Mouse (Mus musculus): ENCODE measurements around the gene Noto. TPM values are rescaled to one million over a fixed set of nuclear protein-coding genes. Genes with fewer than 3 reads are reported as not detected.

Gene Noto
- polyA plus RNA-seq, 2 experiments: not detected

DNA sequence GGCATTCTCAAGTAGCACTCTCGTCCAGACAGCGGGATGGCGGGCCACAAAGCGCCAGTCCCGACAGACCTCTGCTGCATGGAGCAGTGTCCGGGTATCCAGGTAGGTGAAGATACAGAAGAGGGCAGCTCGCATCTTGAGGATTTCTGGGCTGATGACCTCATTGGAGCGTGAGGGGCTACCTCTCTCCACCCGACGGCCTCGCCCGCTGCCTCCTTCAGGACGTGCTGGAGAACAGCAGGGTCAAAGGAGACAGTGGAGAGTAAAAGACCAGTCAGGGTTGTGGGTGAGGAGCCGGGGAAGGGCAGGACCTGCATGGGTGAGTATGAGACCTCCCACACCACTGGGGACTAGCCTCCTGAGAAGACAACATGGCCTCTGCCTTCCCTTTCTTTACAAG lies 54.7 kb downstream of the Noto start:
- WGBS (ENCODE audit: insufficient replicate concordance): 34% methylated on average over 14 of the region's 14 CpGs

More for the DNA sequence above, 54.7 kb downstream of the Noto start:
- Histone ChIP-seq H3K4me1 (replicated peaks; ENCODE audit: control insufficient read depth in 2 of 2, insufficient read depth in 2 of 2, low read length in 1 of 2) (no peaks in the 10 kb centered on the region), H3K9ac (replicated peaks) (no peak overlapping the region), H3K9me3 (ENCODE audit: control insufficient read depth, low read length) (no peaks in the 10 kb centered on the region), H3K4me3 (ENCODE audit: insufficient read depth in 1 of 2, low read depth in 2 of 2, low read length in 2 of 2) (no peak overlapping the region), H3K36me3 (replicated peaks; ENCODE audit: control insufficient read depth, insufficient read depth, low read depth) (no peaks in the 10 kb centered on the region), H3K27ac (no peak overlapping the region), H3K27me3 (ENCODE audit: control insufficient read depth, insufficient read depth, low read length) (peaks cover 3% of the 10 kb centered on the region; the same call in 1 of the 2 replicates), H3K4me2 (ENCODE audit: low read depth) (no peak overlapping the region)
- TF ChIP-seq CTCF (IDR thresholded peaks at IDR 0.05; ENCODE audit: low read depth) (no peak), EP300 (IDR thresholded peaks at IDR 0.05; ENCODE audit: low read depth) (no peak)
- ATAC-seq (ENCODE audit: insufficient read depth) (no peak), DNase-seq (ENCODE audit: low read depth in 3 of 3, low spot score in 3 of 3) (no peak)

Other genes starting within 250 kb of the Noto start
- gene Emx1, start 236.4 kb upstream of the Noto start, polyA plus RNA-seq (2012; rRNA removed): 0.03 and 0.12 TPM in 2 replicates
- gene Emx1, start 236.4 kb upstream of the Noto start, polyA plus RNA-seq (2014; fragmentation: Nextera tagmentation; extraction: Ambion mirVana): not detected in 2 replicates
- gene Sfxn5, start 90.5 kb upstream of the Noto start, polyA plus RNA-seq (2012; rRNA removed): 0.69 and 0.77 TPM in 2 replicates
- 0.49 and 1.2 TPM in 2 replicates for gene Sfxn5, start 90.5 kb upstream of the Noto start, polyA plus RNA-seq (2014; fragmentation: Nextera tagmentation; extraction: Ambion mirVana)
- 0.29 and 0.40 TPM in 2 replicates for gene Rab11fip5, start 49.3 kb upstream of the Noto start, polyA plus RNA-seq (2012; rRNA removed)
- 0.33 and 0.61 TPM in 2 replicates for gene Rab11fip5, start 49.3 kb upstream of the Noto start, polyA plus RNA-seq (2014; fragmentation: Nextera tagmentation; extraction: Ambion mirVana)
- gene Smyd5, start 8.1 kb downstream of the Noto start, polyA plus RNA-seq (2012; rRNA removed): 14.8 and 16.9 TPM in 2 replicates
- 16.9 and 17.7 TPM in 2 replicates for gene Smyd5, start 8.1 kb downstream of the Noto start, polyA plus RNA-seq (2014; fragmentation: Nextera tagmentation; extraction: Ambion mirVana)
- gene Cct7, start 27.6 kb downstream of the Noto start, polyA plus RNA-seq (2012; rRNA removed): 102 and 162 TPM in 2 replicates
- 285 and 290 TPM in 2 replicates for gene Cct7, start 27.6 kb downstream of the Noto start, polyA plus RNA-seq (2014; fragmentation: Nextera tagmentation; extraction: Ambion mirVana)
- 16.9 and 18.4 TPM in 2 replicates for gene Pradc1, start 28.1 kb downstream of the Noto start, polyA plus RNA-seq (2012; rRNA removed)
- gene Pradc1, start 28.1 kb downstream of the Noto start, polyA plus RNA-seq (2014; fragmentation: Nextera tagmentation; extraction: Ambion mirVana): 18.1 and 19.8 TPM in 2 replicates
- 0.02 TPM in 1 of 2 replicates, not detected in the other for gene Fbxo41, start 79.1 kb downstream of the Noto start, polyA plus RNA-seq (2012; rRNA removed)
- gene Fbxo41, start 79.1 kb downstream of the Noto start, polyA plus RNA-seq (2014; fragmentation: Nextera tagmentation; extraction: Ambion mirVana): not detected in 2 replicates
- not detected in 2 replicates for gene Egr4, start 89.7 kb downstream of the Noto start, polyA plus RNA-seq (2012; rRNA removed)
- gene Egr4, start 89.7 kb downstream of the Noto start, polyA plus RNA-seq (2014; fragmentation: Nextera tagmentation; extraction: Ambion mirVana): not detected in 2 replicates
- 1.2 and 1.7 TPM in 2 replicates for gene Alms1, start 163.6 kb downstream of the Noto start, polyA plus RNA-seq (2012; rRNA removed)
- gene Alms1, start 163.6 kb downstream of the Noto start, polyA plus RNA-seq (2014; fragmentation: Nextera tagmentation; extraction: Ambion mirVana): 1.8 and 2.1 TPM in 2 replicates